Mouse (Mus musculus): Measurements from ENCODE around the gene Tmem260.
"Not testable (repeated sequence)": the region's sequence is repeated elsewhere in the genome, so short reads cannot be mapped to it uniquely, and the experiment has no call there.

The Tmem260 gene

DNA sequence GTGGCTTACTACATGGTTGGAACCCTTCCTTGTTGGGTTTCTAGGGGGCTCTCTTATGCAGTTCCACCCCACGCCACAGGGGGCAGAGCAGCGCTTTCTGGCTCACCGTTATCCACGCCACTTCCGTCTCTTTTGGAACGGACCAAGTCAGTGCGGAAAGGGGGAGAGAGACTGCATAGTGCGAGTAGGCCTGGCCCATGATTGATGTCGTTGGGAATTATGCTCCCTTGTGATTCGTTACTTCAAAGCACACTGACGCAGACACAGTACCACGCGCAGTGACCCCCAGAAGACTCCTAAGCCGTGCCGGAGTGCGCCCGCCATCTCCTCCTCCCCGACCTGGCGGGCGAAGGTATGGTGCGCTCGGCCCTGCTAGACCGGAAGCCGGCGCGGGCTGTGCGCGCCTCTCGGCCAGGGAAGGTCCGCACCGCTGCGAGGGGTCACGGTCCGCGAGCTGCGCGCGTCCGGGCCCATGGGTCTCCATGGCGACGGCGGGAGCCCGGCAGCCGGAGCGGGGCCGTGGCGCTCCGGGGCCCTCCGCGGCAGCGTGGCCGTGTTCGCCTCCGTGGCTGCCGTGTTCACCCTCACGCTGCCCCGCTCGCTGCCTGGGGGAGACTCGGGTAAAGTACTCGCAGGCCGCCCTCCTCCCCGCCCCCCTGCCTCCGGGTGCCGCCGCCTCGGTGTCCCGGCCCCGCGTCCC lies at the start of gene Tmem260:
Tmem260 (plus strand) TSS at position 141 of the 700 bp plus-strand sequence.
- peak; percentile 96 for DNase-seq (ENCODE audit: inconsistent ontology term)

- DNase-seq (ENCODE audit: inconsistent ontology term): no peak
Measured at GRCm38 (mm10) chr14:48406086-48406485, 39.8 kb upstream of the Tmem260 start.

DNA sequence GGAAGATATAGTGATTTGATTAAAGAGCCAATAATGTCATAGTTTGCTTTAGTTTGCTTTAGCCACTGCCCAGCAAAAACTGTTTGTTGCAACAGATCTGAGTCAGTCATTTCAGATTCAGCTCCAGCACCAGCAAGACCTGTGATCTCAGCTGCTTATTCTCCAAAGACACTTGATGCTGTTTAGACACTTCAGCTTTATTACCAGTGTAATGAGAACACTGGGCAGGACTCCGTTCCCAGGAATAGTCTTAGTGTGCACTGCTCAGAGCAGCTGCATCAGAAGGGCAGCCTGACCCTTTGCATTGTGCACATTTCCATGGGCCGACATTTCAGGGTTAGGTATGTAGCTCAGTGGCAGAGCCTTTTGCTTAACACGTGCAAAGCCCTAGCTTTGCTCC lies 28.9 kb upstream of the Tmem260 start:
- DNase-seq (ENCODE audit: inconsistent ontology term): no peak

DNA sequence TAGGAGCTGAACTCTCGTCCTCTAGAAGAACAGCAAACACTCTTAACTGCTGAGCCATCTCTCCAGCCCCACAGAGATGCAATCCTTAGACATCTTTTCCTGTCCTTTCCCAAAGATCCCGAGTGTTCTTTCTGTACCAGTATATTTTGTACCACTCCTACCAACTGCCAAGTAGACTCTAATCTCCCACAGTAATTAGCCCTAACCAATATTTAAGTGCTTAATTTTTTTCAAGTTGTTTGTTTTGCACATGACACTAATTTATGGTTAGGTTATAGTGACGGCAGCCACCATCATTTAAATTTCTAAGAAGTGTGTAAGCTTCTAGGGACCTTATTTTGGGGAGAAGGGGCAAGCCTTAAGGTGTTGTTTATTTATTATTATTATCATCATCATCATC lies 27.7 kb upstream of the Tmem260 start:
- no peak for DNase-seq (ENCODE audit: inconsistent ontology term)

- DNase-seq (ENCODE audit: inconsistent ontology term): peak; percentile 9
Measured at GRCm38 (mm10) chr14:48418672-48419071, 27.3 kb upstream of the Tmem260 start.

- no peak for DNase-seq (ENCODE audit: inconsistent ontology term)
Measured at GRCm38 (mm10) chr14:48421476-48421875, 24.4 kb upstream of the Tmem260 start.

DNA sequence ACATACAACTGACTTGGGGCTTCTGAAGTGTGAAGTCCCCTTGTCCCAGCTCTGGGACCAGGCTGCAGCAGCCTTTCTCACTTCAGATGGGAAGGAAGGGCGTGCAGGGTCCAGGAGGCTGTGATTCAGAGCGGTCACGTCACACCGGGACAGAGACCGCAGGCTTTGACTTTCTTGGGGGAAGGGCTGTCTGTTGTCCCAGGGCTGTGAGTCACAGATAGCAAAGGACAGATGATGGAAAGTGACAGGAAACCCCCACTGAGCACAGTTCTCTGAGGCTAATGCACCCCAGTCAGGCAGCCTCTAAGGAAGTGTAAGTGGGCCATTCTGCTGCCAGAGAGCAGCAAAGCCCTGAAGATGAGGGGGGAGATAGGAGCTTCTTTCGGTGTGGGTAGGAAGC lies 23.9 kb upstream of the Tmem260 start:
- peak; percentile 78 for DNase-seq (ENCODE audit: inconsistent ontology term)

GRCm38 (mm10) chr14:48422436-48422835 lies 23.5 kb upstream of the Tmem260 start:
- no peak for DNase-seq (ENCODE audit: inconsistent ontology term)

GRCm38 (mm10) chr14:48422901-48423300 lies 23.0 kb upstream of the Tmem260 start:
- DNase-seq (ENCODE audit: inconsistent ontology term): no peak

- no peak for DNase-seq (ENCODE audit: inconsistent ontology term)
Measured at GRCm38 (mm10) chr14:48431978-48432377, 13.9 kb upstream of the Tmem260 start.

DNA sequence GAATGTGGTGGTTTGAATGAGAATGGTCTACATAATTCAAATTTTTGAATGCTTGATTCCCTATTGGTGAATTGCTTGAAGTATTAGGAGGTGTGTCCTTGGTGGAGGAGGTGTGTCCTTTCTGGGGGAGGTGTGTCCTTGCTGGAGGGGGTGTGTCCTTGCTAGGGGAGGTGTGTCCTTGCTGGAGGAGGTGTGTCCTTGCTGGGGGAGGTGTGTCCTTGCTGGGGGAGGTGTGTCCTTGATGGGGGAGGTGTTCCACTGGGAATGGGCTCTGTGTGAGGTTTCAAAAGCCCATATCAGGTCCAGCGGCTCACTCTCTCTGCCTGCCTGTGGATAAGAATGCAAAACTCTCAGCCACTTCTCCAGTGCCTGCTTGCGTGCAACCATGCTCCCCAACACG lies 2.1 kb upstream of the Tmem260 start:
- DNase-seq (ENCODE audit: inconsistent ontology term): peak; percentile 70

GRCm38 (mm10) chr14:48451966-48452407 lies 6.1 kb downstream of the Tmem260 start:
- peak; percentile 4 for DNase-seq (ENCODE audit: inconsistent ontology term)

- DNase-seq (ENCODE audit: inconsistent ontology term): no peak
Measured at GRCm38 (mm10) chr14:48453411-48453810, 7.5 kb downstream of the Tmem260 start.

GRCm38 (mm10) chr14:48456305-48457092 lies 10.6 kb downstream of the Tmem260 start:
- DNase-seq (ENCODE audit: inconsistent ontology term): no peak

DNA sequence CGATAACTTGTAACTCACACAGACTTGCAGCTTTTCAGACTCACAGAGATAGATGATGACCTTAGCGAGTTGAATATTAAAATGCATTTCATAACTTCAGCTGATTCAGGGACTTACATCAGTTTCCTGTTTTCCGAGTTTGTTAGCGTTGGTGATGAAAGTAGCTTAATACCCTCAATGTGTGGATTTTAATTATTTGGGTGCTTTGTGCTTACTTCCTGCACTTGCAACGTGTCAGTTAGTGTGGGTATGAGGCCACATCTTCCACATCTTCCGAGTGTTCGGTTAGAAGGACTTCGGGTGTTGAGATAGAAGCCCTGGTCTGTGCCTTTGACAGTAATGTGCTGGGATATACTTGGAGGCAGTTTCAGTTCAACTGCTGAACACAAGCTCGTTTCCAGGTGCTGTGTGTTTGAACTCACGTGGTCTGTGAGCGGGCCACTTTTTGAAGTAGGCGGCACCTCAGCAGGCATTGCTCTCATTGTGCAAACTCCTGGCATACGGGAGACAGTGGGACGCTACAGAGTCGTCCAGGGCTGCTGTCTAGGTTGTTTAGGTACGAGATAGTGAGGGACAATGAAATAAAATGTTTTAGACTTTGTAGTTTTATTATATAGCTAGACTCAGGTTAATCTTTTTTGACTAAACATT lies 11.5 kb downstream of the Tmem260 start:
- DNase-seq (ENCODE audit: inconsistent ontology term): no peak

GRCm38 (mm10) chr14:48458901-48459300 lies 13.0 kb downstream of the Tmem260 start:
- DNase-seq (ENCODE audit: inconsistent ontology term): no peak

GRCm38 (mm10) chr14:48468339-48468738 lies 22.4 kb downstream of the Tmem260 start:
- no peak for DNase-seq (ENCODE audit: inconsistent ontology term)

- no peak for DNase-seq (ENCODE audit: inconsistent ontology term)
Measured at GRCm38 (mm10) chr14:48470742-48471487, 25.0 kb downstream of the Tmem260 start.

GRCm38 (mm10) chr14:48472179-48472578 lies 26.3 kb downstream of the Tmem260 start:
- DNase-seq (ENCODE audit: inconsistent ontology term): no peak

DNA sequence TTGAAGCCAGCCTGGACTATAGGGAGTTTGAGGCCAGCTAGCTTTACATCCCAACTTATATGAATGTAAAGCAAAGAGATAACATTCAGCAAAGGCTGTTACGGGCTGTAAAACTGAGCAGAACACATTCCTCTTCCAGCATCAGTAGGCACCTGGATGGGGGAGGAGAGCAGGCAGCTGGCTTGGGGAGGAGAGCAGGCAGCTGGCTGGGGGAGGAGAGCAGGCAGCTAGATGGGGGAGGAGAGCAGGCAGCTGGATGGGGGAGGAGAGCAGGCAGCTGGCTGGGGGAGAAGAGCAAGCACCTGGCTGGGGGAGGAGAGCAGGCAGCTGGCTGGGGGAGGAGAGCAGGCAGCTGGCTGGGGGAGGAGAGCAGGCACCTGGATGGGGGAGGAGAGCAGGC lies 29.4 kb downstream of the Tmem260 start:
- no peak for DNase-seq (ENCODE audit: inconsistent ontology term)

GRCm38 (mm10) chr14:48475834-48476233 lies 29.9 kb downstream of the Tmem260 start:
- DNase-seq (ENCODE audit: inconsistent ontology term): not testable (repeated sequence)

DNA sequence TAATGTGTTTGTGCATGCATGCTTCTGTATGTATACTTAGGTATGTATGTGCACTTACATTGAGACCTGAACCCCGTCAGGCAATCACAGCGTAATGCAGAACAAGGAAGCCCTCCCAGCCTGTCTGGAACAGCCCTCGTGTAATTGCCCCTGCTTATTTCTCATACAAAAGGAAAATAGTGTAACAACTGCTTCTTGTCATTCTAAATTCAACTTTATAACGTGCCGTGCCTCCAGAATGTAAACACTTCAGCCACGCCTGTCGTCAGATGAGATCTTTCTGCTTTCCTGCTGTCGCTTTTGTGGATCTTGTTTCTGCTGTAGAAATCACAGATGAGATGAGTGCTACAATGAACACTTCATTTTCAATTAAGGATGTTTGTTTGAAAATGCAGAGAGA lies 30.4 kb downstream of the Tmem260 start:
- DNase-seq (ENCODE audit: inconsistent ontology term): no peak

Measured in Muller cell, postnatal 12 days (primary cell).